In genomic region chr1:42694290-42694664, GRCm38 (mm10) we compare ENCODE assay signal across 9 mouse cellular contexts. TPM values are rescaled to one million over a fixed set of nuclear protein-coding genes. Genes with fewer than 3 reads are reported as not detected.
A peak's percentile ranks its signal among the peaks of the same experiment; 100 is the strongest.
DNase-seq lines count a peak whose midpoint lies in the region; ATAC-seq and TF ChIP-seq lines count a peak whose summit lies in the region.
"Had no signal": no experiment of that assay in that cellular context is flagged by ENCODE, and none has a peak within 500 bp of the region (broad histone marks: within the 10 kb centered on the region; RNA-seq: fewer than 3 reads in every experiment).

No protein-coding gene starts in this region.

- under 1% methylated on average over 24 of the region's 26 CpGs for WGBS in heart, embryonic 11.5 days (ENCODE audit: insufficient replicate concordance)
- 2% methylated on average over 26 of the region's 26 CpGs for WGBS in heart, adult 2 months
- under 1% methylated on average over 25 of the region's 26 CpGs for WGBS in hindbrain, embryonic 16.5 days
- WGBS in limb, embryonic 12.5 days = under 1% methylated on average over 24 of the region's 26 CpGs
- 0% methylated on average over 26 of the region's 26 CpGs for WGBS in stomach, embryonic 14.5 days

- no peaks in the 10 kb centered on the region for H3K9me3 ChIP-seq in heart, embryonic 11.5 days (replicated peaks; ENCODE audit: control insufficient read depth, low read length)
- H3K9me3 ChIP-seq in hindbrain, embryonic 16.5 days (ENCODE audit: control insufficient read depth, low read length) = no peaks in the 10 kb centered on the region
- no peaks in the 10 kb centered on the region for H3K9me3 ChIP-seq in limb, embryonic 12.5 days
- no peaks in the 10 kb centered on the region for H3K9me3 ChIP-seq in stomach, embryonic 14.5 days (ENCODE audit: control insufficient read depth, low read depth, low read length)

- no peak for ATAC-seq in heart, embryonic 11.5 days (replicated peaks; ENCODE audit: insufficient number of reproducible peaks, low FRiP score, low TSS enrichment)
- ATAC-seq in hindbrain, embryonic 16.5 days = peak; percentile 26
- no peak for ATAC-seq in limb, embryonic 12.5 days (ENCODE audit: insufficient number of reproducible peaks, insufficient read depth, low FRiP score, low TSS enrichment, low read depth)
- no peak for ATAC-seq in stomach, embryonic 14.5 days (ENCODE audit: insufficient number of reproducible peaks, insufficient read depth, low FRiP score, low read depth)
- ATAC-seq in activated CD4-positive, CD25-positive, alpha-beta regulatory T cell, adult 4 months = no peak

- DNase-seq in heart, adult 2 months = no peak
- DNase-seq in heart, postnatal 4 days = no peak

- peaks cover 92% of the 10 kb centered on the region for H3K27me3 ChIP-seq in heart, embryonic 11.5 days (ENCODE audit: control insufficient read depth, insufficient read depth, low read length)
- H3K27me3 ChIP-seq in heart, adult 2 months (ENCODE audit: control insufficient read depth, insufficient read depth, low read length) = peaks cover 39% of the 10 kb centered on the region
- H3K27me3 ChIP-seq in hindbrain, embryonic 16.5 days (replicated peaks; ENCODE audit: control insufficient read depth, insufficient read depth, low read length) = no peaks in the 10 kb centered on the region
- peaks cover 89% of the 10 kb centered on the region for H3K27me3 ChIP-seq in limb, embryonic 12.5 days
- peaks cover 58% of the 10 kb centered on the region for H3K27me3 ChIP-seq in stomach, embryonic 14.5 days (ENCODE audit: control insufficient read depth, insufficient read depth, low read length)

- H3K4me3 ChIP-seq in heart, embryonic 11.5 days (ENCODE audit: low read depth, low read length) = peak overlapping the region; percentile 54
- H3K4me3 ChIP-seq in heart, adult 2 months = no peak overlapping the region; the same call in 1 of the 2 replicates
- H3K4me3 ChIP-seq in brown adipose tissue, adult 24 weeks (ENCODE audit: insufficient read depth, low read depth, low read length) = peak overlapping the region; percentile 40
- H3K4me3 ChIP-seq in hindbrain, embryonic 16.5 days (ENCODE audit: low read length) = peak overlapping the region; percentile 54
- H3K4me3 ChIP-seq in limb, embryonic 12.5 days (replicated peaks) = peak overlapping the region; percentile 52
- peak overlapping the region; percentile 26 for H3K4me3 ChIP-seq in stomach, embryonic 14.5 days (ENCODE audit: low read depth, low read length)

- H3K4me2 ChIP-seq in heart, embryonic 11.5 days = peak overlapping the region; percentile 91
- H3K4me2 ChIP-seq in hindbrain, embryonic 16.5 days (ENCODE audit: low read length) = peak overlapping the region; percentile 71
- H3K4me2 ChIP-seq in limb, embryonic 12.5 days = peak overlapping the region; percentile 79
- H3K4me2 ChIP-seq in stomach, embryonic 14.5 days (replicated peaks; ENCODE audit: low read depth, low read length) = peak overlapping the region; percentile 40; the same call in 1 of the 2 replicates

- TF ChIP-seq POLR2A in heart, adult 2 months (IDR thresholded peaks at IDR 0.05; ENCODE audit: insufficient read depth, low read depth, low read length) = no peak

- peaks cover 14% of the 10 kb centered on the region for H3K4me1 ChIP-seq in heart, embryonic 11.5 days (ENCODE audit: control insufficient read depth, insufficient read depth, low read length)
- peaks cover 1% of the 10 kb centered on the region for H3K4me1 ChIP-seq in heart, adult 2 months (ENCODE audit: control insufficient read depth, insufficient read depth, low read length)
- peaks cover 6% of the 10 kb centered on the region for H3K4me1 ChIP-seq in brown adipose tissue, adult 24 weeks (ENCODE audit: control insufficient read depth, insufficient read depth, insufficient read length, low read length)
- no peaks in the 10 kb centered on the region for H3K4me1 ChIP-seq in hindbrain, embryonic 16.5 days (ENCODE audit: control insufficient read depth, insufficient read depth, low read depth, low read length)
- H3K4me1 ChIP-seq in limb, embryonic 12.5 days (replicated peaks) = peaks cover 39% of the 10 kb centered on the region
- H3K4me1 ChIP-seq in stomach, embryonic 14.5 days (ENCODE audit: control insufficient read depth, insufficient read depth, low read length) = peaks cover 29% of the 10 kb centered on the region

- TF ChIP-seq CTCF in heart, adult 2 months (IDR thresholded peaks at IDR 0.05) = no peak

- no peak overlapping the region for H3K27ac ChIP-seq in heart, embryonic 11.5 days (ENCODE audit: low read depth, low read length)
- no peak overlapping the region for H3K27ac ChIP-seq in heart, adult 2 months
- H3K27ac ChIP-seq in brown adipose tissue, adult 24 weeks (replicated peaks; ENCODE audit: low read depth, low read length) = no peak overlapping the region
- H3K27ac ChIP-seq in hindbrain, embryonic 16.5 days (ENCODE audit: low read depth, low read length) = peak overlapping the region; percentile 97
- no peak overlapping the region for H3K27ac ChIP-seq in limb, embryonic 12.5 days
- H3K27ac ChIP-seq in stomach, embryonic 14.5 days (ENCODE audit: low read length) = no peak overlapping the region

- no peaks in the 10 kb centered on the region for H3K36me3 ChIP-seq in heart, embryonic 11.5 days (ENCODE audit: control insufficient read depth, insufficient read depth, low read length)
- no peaks in the 10 kb centered on the region for H3K36me3 ChIP-seq in heart, adult 2 months (ENCODE audit: control insufficient read depth, insufficient read depth, low read length)
- H3K36me3 ChIP-seq in hindbrain, embryonic 16.5 days (ENCODE audit: control insufficient read depth, insufficient read depth, low read length) = no peaks in the 10 kb centered on the region
- H3K36me3 ChIP-seq in limb, embryonic 12.5 days = no peaks in the 10 kb centered on the region
- no peaks in the 10 kb centered on the region for H3K36me3 ChIP-seq in stomach, embryonic 14.5 days (ENCODE audit: control insufficient read depth, insufficient read depth, low read length)

- no peaks in the 10 kb centered on the region for H3K79me2 ChIP-seq in heart, adult 2 months (replicated peaks; ENCODE audit: control insufficient read depth, insufficient read depth, low read length)

- no peak for TF ChIP-seq EP300 in heart, adult 2 months (IDR thresholded peaks at IDR 0.05; ENCODE audit: insufficient read depth, low read depth, low read length)

- intact Hi-C loops in heart, adult 2 months (cut with DNase I) = loop anchor here (5.0 to 10.0 kb wide), 2 partner anchors 797 to 1429 kb away; no protein-coding TSS in a partner anchor

- 0 out of 2 replicates have a peak overlapping the region, but pooled peaks have one; percentile 16 for H3K9ac ChIP-seq in heart, embryonic 11.5 days (ENCODE audit: low read depth, low read length)
- no peak overlapping the region for H3K9ac ChIP-seq in heart, adult 2 months (ENCODE audit: low read depth, low read length)
- peak overlapping the region; percentile 75 for H3K9ac ChIP-seq in hindbrain, embryonic 16.5 days (ENCODE audit: low read depth, low read length)
- peak overlapping the region; percentile 42; the same call in 1 of the 2 replicates for H3K9ac ChIP-seq in limb, embryonic 12.5 days (replicated peaks)
- no peak overlapping the region for H3K9ac ChIP-seq in stomach, embryonic 14.5 days (replicated peaks; ENCODE audit: low read depth, low read length)

RNA-seq across cellular contexts. Expression of gene Pou3f3, which starts 1.3 kb away (rescaled TPM):
- 0.10 and 0.19 TPM in 2 replicates for polyA plus RNA-seq in heart, embryonic 11.5 days (2014; fragmentation: Nextera tagmentation; extraction: Ambion mirVana)
- total RNA-seq in heart, adult 2 months (2021) = not detected
- polyA plus RNA-seq in heart, adult 2 months (2012; rRNA removed) = not detected in 2 replicates
- not detected in 2 replicates for polyA plus RNA-seq in brown adipose tissue, adult 24 weeks (2012; ENCODE audit: insufficient read depth, insufficient read length, missing spikeins)
- 8.4 and 9.5 TPM in 2 replicates for polyA plus RNA-seq in hindbrain, embryonic 16.5 days (2015; fragmentation: Nextera tagmentation; extraction: Ambion mirVana)
- 0.50 and 0.93 TPM in 2 replicates for polyA plus RNA-seq in limb, embryonic 12.5 days (2016; fragmentation: Nextera tagmentation; extraction: Ambion mirVana)
- polyA plus RNA-seq in stomach, embryonic 14.5 days (2014; fragmentation: Nextera tagmentation; extraction: Ambion mirVana) = 0.04 TPM in 1 of 2 replicates, not detected in the other
- polyA plus RNA-seq in activated CD4-positive, CD25-positive, alpha-beta regulatory T cell, adult 4 months (2017; shearing (Covaris generic)) = under 1 TPM in 1 of 2 experiments, not detected in 1; 0.05 TPM
- under 1 TPM in 1 of 2 experiments, not detected in 1; 0.02 TPM for total RNA-seq in heart, postnatal 4 days (2021)
- total RNA-seq: MEL had no signal

Comparison
In these comparisons a context has a peak if more than half of its experiments do, and no peak if none do; other contexts are left out.
1. H3K9ac ChIP-seq: peak in heart, embryonic 11.5 days (single experiment), hindbrain, embryonic 16.5 days (single experiment) and limb, embryonic 12.5 days (single experiment); none in heart, adult 2 months (single experiment) and stomach, embryonic 14.5 days (single experiment).
2. H3K4me2 ChIP-seq: peak in every context shown above with its lines; median percentile 91 in heart, embryonic 11.5 days; 79 in limb, embryonic 12.5 days; 71 in hindbrain, embryonic 16.5 days; 40 in stomach, embryonic 14.5 days.